Mouse (Mus musculus): Measurements from ENCODE around the gene Smyd1.
"Not testable (repeated sequence)": the region's sequence is repeated elsewhere in the genome, so short reads cannot be mapped to it uniquely, and the experiment has no call there.

Smyd1 gene

GRCm38 (mm10) chr6:71322491-71322921 lies 473 bp upstream of the Smyd1 start, which contains the start of gene Cd8b1:
TSS of gene Cd8b1 (plus strand) at chr6:71322788.
- no peak for DNase-seq

- no peak for DNase-seq
Observed at GRCm38 (mm10) chr6:71307486-71307885, 14.5 kb downstream of the Smyd1 start.

DNA sequence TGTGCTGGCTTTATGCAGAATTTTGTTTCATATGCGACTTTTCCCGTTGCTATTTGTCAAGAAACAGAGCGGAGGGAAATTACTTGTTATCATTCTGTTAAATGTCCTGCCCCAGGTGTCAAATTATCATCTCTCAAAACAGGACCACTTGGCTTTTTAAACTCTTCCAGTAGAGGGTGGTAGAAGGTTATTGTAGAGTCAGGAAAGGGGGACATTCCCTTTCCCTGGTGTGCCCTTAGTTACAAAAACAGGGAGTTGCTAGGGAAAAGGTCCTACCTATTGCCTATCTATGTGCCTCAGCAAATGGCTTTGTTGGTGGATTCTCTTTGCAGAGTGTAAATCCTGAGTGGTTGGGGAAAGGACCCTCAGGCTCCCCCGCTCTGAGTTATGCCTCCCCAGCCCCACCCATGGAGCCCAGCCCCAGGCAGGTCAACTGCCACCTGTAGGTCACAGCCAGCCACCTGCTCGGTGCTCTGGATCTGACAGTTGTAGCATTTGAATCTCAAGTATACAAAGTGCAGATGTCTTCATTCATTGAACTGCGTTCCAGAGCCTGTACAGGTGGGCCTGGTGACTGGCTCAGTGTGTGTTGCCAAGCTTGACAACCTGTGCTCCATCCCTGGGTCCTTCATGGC lies 19.8 kb downstream of the Smyd1 start:
- DNase-seq = no peak

DNA sequence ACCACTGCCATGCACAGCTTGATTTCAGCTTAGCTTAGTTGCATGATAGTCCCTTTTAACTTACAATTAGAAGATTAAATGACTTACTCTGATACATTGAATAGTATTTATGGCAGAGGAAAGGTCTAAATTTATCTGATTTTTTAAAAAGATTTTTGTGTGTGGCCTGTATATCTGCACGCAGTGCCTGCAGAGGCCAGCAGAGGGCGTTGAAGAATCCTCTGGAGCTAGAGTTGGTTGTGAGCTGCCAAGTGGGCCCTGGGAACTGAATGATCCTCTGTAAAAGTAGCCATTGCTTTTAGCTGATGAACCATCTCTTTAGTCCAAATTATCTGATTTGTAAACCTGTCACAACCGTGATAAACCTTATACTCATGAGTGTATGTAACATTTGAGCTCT lies 23.3 kb downstream of the Smyd1 start:
- DNase-seq = peak in 1 of 2 experiments; percentile 28

- no peak for DNase-seq
Observed at GRCm38 (mm10) chr6:71298051-71298450, 24.0 kb downstream of the Smyd1 start.

DNA sequence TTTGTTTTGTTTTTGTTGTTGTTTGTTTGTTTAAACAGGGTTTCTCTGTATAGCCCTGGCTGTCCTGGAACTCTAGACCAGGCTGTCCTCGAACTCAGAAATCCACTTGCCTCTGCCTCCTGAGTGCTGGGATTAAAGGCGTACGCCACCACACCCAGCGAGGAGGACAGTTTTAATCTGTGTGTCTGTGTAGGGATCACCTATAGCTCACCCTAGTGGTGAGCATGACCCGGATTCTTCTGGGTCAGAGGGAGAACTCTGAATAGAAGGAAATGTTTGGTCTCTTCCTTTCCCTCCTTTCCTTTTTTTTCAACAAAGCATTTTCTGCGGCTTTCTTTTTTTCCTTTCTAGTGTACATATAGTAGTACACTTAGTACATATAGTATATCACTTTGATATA lies 26.7 kb downstream of the Smyd1 start:
- DNase-seq = no peak

DNA sequence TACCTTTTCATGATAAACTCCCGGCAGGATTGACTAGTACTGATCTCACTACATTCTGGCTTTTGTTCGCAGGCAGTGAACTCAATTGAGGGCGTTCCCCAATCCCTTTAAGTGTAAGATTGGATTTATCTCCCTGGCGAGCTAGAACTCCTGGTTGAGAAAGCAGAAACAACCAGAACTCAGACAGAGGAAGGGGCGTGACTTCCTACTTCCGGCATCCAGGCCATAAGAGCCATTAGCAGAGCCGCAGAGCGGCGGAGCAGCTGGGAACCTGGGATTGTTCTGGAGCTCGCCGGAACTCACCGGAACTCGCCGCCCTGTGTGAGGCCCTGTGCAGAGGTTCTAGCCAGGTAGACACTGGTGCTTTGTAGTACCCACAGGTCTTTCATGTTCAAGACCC lies 28.5 kb downstream of the Smyd1 start:
- no peak for DNase-seq

- no peak for DNase-seq
Observed at GRCm38 (mm10) chr6:71279418-71279817, 42.6 kb downstream of the Smyd1 start.

DNA sequence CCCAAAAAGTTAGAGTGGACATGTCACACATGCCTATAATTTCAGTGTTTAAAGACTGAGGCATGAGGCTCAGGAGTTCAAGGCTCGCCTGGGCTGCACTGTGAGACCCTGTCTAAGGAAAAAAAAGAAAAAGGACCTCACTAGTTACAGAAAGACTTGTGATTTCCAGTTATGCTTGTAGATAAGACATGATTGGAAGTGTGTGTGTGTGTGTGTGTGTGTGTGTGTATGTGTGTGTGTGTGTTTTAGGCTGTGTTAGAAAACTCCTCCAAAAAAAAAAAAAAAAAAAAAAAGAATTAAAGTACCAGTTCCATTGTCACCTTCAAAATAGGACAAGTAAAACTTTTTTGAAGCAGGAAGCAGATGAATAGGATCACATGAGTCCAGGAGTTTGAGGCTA lies 47.4 kb downstream of the Smyd1 start:
- DNase-seq = no peak

DNA sequence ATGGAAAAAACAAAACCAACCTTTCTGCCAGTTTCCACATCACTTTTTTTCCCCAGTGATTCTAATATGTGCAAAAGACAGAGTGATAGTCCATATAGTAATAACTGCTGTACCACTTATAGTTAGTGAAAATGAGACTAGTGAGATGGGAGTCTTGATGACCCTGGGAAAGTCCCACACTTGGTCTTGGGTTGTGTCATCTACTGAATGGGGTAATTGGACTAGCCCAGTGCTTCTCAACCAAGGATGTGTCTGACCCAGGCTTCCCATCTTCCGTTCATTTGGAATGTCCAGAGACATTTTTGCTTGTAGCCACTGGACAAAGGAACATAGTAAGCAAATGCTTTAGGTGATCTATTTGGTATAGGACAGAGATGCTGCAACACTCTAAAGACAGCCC lies 48.3 kb downstream of the Smyd1 start:
- DNase-seq = no peak

DNA sequence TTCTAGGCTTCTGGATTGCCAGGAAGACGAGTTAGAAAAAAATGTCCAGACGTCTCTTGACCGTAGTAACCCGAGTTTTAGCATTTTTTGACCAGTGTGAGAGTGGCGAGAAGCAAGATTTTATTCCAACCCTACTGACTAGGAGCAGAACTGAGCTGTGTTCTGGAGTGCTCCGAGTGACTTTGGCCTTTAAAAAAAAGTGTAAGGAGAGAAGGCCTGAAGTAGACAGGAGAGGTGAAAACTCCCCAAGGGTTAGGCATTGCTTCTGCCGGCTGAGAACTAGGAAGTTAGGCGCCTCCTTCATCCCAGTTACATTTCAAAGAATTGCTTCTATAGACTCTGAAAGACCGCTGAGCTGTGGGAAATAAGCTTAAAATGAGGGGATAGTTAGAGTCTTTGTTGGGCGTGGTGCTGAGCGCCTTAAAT lies 49.7 kb downstream of the Smyd1 start:
- peak; percentile 22 to 31 for DNase-seq

DNA sequence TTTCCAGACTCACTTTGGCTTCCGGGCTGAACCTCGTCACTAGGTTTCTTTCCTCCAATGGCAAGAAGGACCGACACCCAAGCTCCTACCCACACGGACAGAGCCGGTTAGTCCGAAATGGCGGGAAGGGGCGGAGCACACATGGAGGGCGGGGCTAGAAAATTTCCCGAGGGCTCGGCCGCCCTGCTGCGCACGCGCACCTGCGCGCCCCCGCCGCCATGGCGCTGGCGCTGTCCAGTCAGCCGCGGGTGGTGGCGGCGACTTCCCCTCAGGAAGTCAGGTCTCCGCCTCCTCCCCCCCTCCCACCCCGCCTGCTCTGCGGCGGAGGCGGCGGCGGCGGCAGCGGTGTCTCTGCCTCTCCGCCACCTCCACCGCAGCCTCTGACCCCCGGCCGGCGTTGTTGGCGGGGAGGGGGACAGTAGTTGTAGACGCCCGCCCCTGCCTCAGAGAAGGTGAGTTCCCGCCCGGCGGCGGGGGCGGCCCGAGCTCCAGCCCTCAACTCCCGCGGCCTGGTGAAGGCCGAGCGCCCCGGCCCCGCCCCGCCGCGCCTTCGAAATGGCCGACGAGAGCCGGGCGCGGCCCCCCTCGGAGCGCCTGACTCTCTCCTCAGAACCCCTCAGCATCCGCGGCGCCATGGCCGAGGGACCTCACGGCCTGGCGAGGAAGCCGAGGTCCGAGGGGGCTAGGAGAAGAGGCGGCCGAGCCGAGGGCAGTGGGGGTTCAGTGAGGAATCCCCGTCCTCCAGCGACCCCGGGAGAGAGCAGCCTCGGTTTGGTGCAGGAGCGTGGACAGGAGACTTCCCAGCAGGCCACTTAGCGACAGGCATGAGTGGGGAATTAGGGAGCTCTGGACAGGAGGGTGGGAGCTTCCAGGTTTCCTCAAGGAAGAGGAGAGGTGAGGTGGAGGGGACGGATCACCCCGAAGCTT lies 50.4 kb downstream of the Smyd1 start, which contains the start of gene Krcc1:
Gene Krcc1 (plus strand): TSS at position 289 of the 927 bp plus-strand sequence.
- peak; percentile 98 for DNase-seq

DNA sequence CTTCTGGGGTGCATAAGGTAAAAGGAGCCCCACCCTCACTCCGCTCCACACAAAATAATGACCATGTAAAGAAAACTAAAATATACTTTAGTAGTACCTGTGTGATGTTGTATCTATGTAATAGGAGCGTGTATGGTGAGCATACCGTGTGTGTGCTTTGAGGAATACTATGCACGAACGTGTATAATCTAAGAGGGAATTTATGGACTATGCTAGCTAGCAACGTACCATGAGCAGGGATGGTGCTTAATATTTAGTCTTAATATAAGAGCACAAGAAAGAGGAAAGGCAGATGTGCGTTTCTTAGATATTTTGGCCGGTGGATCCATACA lies 51.0 kb downstream of the Smyd1 start:
- DNase-seq = no peak

GRCm38 (mm10) chr6:71270301-71271056 lies 51.6 kb downstream of the Smyd1 start:
- peak; percentile 53 to 56 for DNase-seq

GRCm38 (mm10) chr6:71269686-71270050 lies 52.4 kb downstream of the Smyd1 start:
- not testable (repeated sequence) for DNase-seq

GRCm38 (mm10) chr6:71268929-71269685 lies 52.9 kb downstream of the Smyd1 start:
- peak; percentile 10 to 13 for DNase-seq

DNA sequence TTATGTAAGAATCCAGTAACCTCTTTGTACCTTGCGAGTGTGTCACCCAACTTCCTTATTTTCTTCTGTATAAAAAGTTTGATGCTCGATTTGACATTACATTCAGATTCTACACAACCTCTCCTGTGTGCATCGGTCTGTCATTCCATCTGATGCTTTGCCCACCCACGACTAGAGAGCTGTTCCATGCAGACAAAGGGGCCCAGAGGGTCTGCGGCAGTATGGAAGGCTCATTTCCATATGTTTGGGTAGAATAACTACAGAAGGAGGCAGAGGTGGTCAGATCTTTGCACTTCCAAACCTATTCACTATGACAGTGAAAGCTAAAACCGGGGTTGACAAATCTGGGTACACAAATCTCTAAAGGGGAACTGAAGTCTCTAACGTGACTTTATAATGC lies 54.4 kb downstream of the Smyd1 start:
- DNase-seq = not testable (repeated sequence)

DNA sequence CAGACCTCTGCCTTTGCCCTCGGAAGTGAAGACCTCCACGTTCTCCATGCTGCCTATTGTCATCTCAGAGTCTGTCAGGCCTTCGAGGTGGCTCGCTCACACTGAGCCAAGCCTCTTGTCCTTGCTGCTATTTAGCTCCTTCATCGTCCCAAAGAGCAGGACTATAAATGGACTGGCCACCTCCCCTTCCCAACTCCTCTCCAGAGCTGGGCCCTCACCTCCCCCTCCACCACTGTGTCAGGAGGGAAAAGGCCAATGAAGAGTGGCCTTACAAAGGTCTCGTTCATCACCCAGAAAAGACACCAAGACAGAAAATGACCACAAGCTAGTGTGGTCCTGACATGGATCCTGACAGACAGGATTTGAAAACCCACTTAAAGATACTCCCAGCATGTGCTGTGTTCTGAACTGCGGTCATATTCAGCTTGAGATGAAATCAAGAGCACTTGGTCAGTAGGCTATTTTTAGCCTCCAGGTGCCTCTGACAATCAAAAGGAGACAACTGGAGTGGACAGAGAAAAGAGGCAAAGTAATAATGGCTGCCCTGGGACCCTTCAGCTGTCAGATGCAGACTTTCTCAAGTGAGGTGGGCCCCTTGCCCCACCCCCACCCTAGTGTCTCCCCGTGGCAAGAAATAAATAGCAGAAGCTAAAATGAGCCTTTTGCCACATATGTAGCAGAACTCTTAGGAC lies 59.7 kb downstream of the Smyd1 start:
- no peak for DNase-seq

DNA sequence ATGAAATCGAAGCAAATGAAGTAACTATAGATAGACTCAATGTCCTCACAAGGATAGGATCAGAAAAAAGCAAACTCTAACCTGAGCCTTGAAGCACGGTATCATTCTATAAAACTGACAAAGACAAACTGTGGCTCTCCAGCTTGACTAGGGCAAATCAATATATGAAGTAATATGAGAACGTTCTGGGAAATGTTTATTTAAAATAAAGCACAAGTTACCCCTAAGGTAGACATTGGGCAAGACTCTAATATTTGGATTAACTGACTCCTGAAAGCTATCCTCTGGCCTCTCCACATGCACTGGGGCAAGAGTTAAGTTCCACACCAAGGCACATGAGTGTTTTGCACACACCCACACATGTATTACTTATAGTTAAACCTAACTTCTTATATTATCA lies 61.0 kb downstream of the Smyd1 start:
- no peak for DNase-seq

DNA sequence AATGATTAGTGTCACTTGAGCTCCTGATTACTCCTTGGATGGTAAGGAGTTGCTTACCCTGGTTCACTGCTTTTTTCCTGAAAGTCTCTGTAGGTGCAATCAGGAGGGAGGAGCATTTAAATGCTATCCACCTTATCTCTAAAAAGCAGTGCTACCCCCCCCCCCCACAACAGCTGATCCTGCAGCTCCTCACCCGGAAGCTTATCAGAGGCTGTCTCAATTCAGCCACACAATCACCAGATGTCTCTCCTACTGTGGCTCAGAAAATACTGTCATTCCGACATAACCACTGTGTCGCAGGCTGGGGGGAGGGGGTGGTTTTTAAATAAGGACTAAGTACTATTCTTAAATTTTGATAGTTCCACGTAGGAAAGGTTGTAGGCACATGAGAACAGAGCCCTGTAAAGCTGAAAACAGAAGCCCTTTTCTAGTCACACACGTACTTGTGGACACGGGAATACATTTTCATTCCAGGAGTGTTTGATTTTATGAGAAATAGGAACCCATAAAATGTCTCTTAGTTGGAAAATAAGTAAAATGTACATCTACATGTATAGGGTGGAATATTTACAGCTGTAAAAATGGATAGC lies 61.9 kb downstream of the Smyd1 start:
- DNase-seq = no peak

DNA sequence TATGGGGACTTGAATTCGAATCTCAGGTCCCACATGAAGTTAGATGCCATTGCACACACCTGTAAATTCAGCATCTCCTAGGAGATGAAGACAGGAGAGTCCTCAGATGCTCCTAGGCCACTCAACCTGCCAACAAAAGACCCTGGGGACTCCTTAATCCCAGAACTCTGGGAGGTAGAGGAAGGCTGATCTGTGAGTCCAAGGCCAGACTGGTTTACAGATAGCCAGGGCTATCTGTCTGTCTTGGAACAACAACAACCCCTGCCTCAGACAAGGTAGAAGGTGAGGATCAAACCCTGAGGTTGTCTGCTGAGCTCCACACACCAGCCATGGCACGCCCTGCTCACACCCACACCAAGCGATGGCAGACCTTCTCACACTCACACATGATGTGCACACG lies 62.9 kb downstream of the Smyd1 start:
- no peak for DNase-seq

- no peak for DNase-seq
Observed at GRCm38 (mm10) chr6:71258562-71258961, 63.5 kb downstream of the Smyd1 start.
